Mouse (Mus musculus) lung, postnatal 0 days (tissue): ENCODE measurements around the gene Mfsd1. TPM values are rescaled to one million over a fixed set of nuclear protein-coding genes. Genes with fewer than 3 reads are reported as not detected.

Experiments used
- ATAC-seq: fragments of 200-750 bp; cut with Nextera tagmentation; 2 replicates; pipeline ENCODE4 v1.8.0; 2017; ENCODE audit warnings: moderate library complexity
- DNase-seq: peaks from one replicate; pipeline ENCODE4 v3.0.0-alpha.2; 2016; ENCODE audit warnings: low spot score
- H3K27ac ChIP-seq: fragments of 300-500 bp; sonication (generic); 2 replicates; pipeline ENCODE4 v1.5.1; 2014; ENCODE audit warnings: antibody characterized with exemption, mild to moderate bottlenecking, low read length, mixed read lengths
- H3K27me3 ChIP-seq: fragments of 300-500 bp; sonication (generic); replicated peaks from 2 replicates; pipeline ENCODE4 v1.6.1; 2014; ENCODE audit warnings: low read length, mixed read lengths; ENCODE audit not compliant: insufficient read depth
- H3K36me3 ChIP-seq: fragments of 300-500 bp; sonication (generic); 2 replicates; pipeline ENCODE4 v1.6.1; 2014; ENCODE audit warnings: low read length, mixed read lengths; ENCODE audit not compliant: insufficient read depth
- H3K4me1 ChIP-seq: fragments of 300-500 bp; sonication (generic); 2 replicates; pipeline ENCODE4 v1.6.1; 2014; ENCODE audit warnings: antibody characterized with exemption, low read depth, low read length, mixed read lengths; ENCODE audit not compliant: insufficient read depth
- H3K4me2 ChIP-seq: fragments of 300-500 bp; sonication (generic); replicated peaks from 2 replicates; pipeline ENCODE4 v1.6.1; 2014; ENCODE audit warnings: low read depth, mild to moderate bottlenecking, low read length, moderate library complexity, mixed read lengths
- H3K4me3 ChIP-seq: fragments of 300-500 bp; sonication (generic); 2 replicates; pipeline ENCODE4 v1.5.1; 2014; ENCODE audit warnings: low read depth, low read length
- H3K9ac ChIP-seq: fragments of 300-500 bp; sonication (generic); replicated peaks from 2 replicates; pipeline ENCODE4 v1.6.1; 2014; ENCODE audit warnings: low read depth, mild to moderate bottlenecking
- H3K9me3 ChIP-seq: fragments of 300-500 bp; sonication (generic); 2 replicates; pipeline ENCODE4 v1.6.1; 2016; ENCODE audit warnings: low read length, mixed read lengths
- CTCF ChIP-seq: IDR thresholded peaks from 2 replicates; pipeline ENCODE4 v1.5.1; 2016; ENCODE audit warnings: antibody characterized with exemption, mild to moderate bottlenecking
- EP300 ChIP-seq: IDR thresholded peaks from 2 replicates; pipeline ENCODE4 v1.6.1; 2016; ENCODE audit warnings: antibody characterized with exemption, mild to moderate bottlenecking, control low read depth
- WGBS: fragments of 180-500 bp; shearing (Covaris S2); extraction: QIAGEN DNeasy Blood & Tissue Kit; methylation state at CpG from one replicate; pipeline ENCODE4 v1.1.7; 2014; 5-methylcytosine and 5-hydroxymethylcytosine counted together
- polyA plus RNA-seq: library from polyadenylated mRNA; unstranded; fragments of >200 nt; fragmentation: Nextera tagmentation; extraction: Ambion mirVana; gene quantifications from 2 replicates; pipeline ENCODE4 v1.2.1, GENCODE M21; 2015

Gene Mfsd1
- polyA plus RNA-seq, 1 experiment from 2014 or later = 53.2 TPM

GRCm38 (mm10) chr3:67557200-67557651 lies 25.3 kb upstream of the Mfsd1 start:
- Histone ChIP-seq H3K27ac (no peak overlapping the region), H3K4me2 (peak overlapping the region; percentile 28; the same call in 1 of the 2 replicates), H3K36me3 (no peaks in the 10 kb centered on the region), H3K27me3 (no peaks in the 10 kb centered on the region), H3K4me1 (no peaks in the 10 kb centered on the region), H3K4me3 (no peak overlapping the region), H3K9me3 (no peaks in the 10 kb centered on the region), H3K9ac (no peak overlapping the region)
- TF ChIP-seq CTCF = no peak
- no peak for TF ChIP-seq EP300
- 38% methylated on average over 14 of the region's 14 CpGs for WGBS
- ATAC-seq (peak; percentile 60), DNase-seq (peak; percentile 48)

GRCm38 (mm10) chr3:67557718-67558354 lies 24.7 kb upstream of the Mfsd1 start:
- H3K9me3 ChIP-seq = no peaks in the 10 kb centered on the region
- no peaks in the 10 kb centered on the region for H3K36me3 ChIP-seq
- no peak overlapping the region for H3K4me3 ChIP-seq
- TF ChIP-seq EP300 (no peak), CTCF (no peak)
- H3K27me3 ChIP-seq = no peaks in the 10 kb centered on the region
- H3K4me2 ChIP-seq = peak overlapping the region; percentile 28; the same call in 1 of the 2 replicates
- no peak overlapping the region for H3K9ac ChIP-seq
- no peak overlapping the region for H3K27ac ChIP-seq
- DNase-seq = no peak
- no peaks in the 10 kb centered on the region for H3K4me1 ChIP-seq
- WGBS = 50% methylated on average over 14 of the region's 14 CpGs
- ATAC-seq = no peak

- no peak overlapping the region for H3K4me2 ChIP-seq
- no peaks in the 10 kb centered on the region for H3K27me3 ChIP-seq
- DNase-seq = peak; percentile 44
- 45% methylated on average over 5 of the region's 5 CpGs for WGBS
- no peak overlapping the region for H3K27ac ChIP-seq
- no peak overlapping the region for H3K4me3 ChIP-seq
- no peaks in the 10 kb centered on the region for H3K9me3 ChIP-seq
- no peaks in the 10 kb centered on the region for H3K36me3 ChIP-seq
- H3K4me1 ChIP-seq = no peaks in the 10 kb centered on the region
- TF ChIP-seq EP300 (no peak), CTCF (peak; percentile 64)
- no peak for ATAC-seq
- no peak overlapping the region for H3K9ac ChIP-seq
Observed at GRCm38 (mm10) chr3:67564731-67565357, 17.7 kb upstream of the Mfsd1 start.

GRCm38 (mm10) chr3:67565540-67566227 lies 16.9 kb upstream of the Mfsd1 start:
- DNase-seq = no peak
- Histone ChIP-seq H3K27ac (no peak overlapping the region), H3K4me1 (no peaks in the 10 kb centered on the region), H3K27me3 (no peaks in the 10 kb centered on the region), H3K4me3 (no peak overlapping the region), H3K36me3 (no peaks in the 10 kb centered on the region), H3K4me2 (no peak overlapping the region), H3K9ac (no peak overlapping the region), H3K9me3 (no peaks in the 10 kb centered on the region)
- no peak for ATAC-seq
- TF ChIP-seq CTCF (no peak), EP300 (no peak)
- WGBS = 58% methylated on average over 8 of the region's 8 CpGs

- Histone ChIP-seq H3K4me2 (peak overlapping the region; percentile 25; the same call in 1 of the 2 replicates), H3K9me3 (no peaks in the 10 kb centered on the region), H3K4me1 (no peaks in the 10 kb centered on the region), H3K27me3 (no peaks in the 10 kb centered on the region), H3K4me3 (no peak overlapping the region), H3K36me3 (no peaks in the 10 kb centered on the region), H3K27ac (no peak overlapping the region), H3K9ac (no peak overlapping the region)
- no peak for TF ChIP-seq EP300
- peak; percentile 89 for TF ChIP-seq CTCF
- WGBS = 24% methylated on average over 17 of the region's 17 CpGs
- ATAC-seq = peak; percentile 41
- peak; percentile 77 for DNase-seq
Observed at GRCm38 (mm10) chr3:67568015-67568618, 14.4 kb upstream of the Mfsd1 start.

- Histone ChIP-seq H3K27me3 (no peaks in the 10 kb centered on the region), H3K9ac (no peak overlapping the region), H3K4me2 (no peak overlapping the region), H3K27ac (no peak overlapping the region), H3K9me3 (no peaks in the 10 kb centered on the region), H3K4me1 (no peaks in the 10 kb centered on the region), H3K4me3 (no peak overlapping the region), H3K36me3 (no peaks in the 10 kb centered on the region)
- TF ChIP-seq CTCF = peak; percentile 87
- TF ChIP-seq EP300 = no peak
- ATAC-seq (peak; percentile 44; the same call in 1 of the 2 replicates), DNase-seq (peak; percentile 66)
- 68% methylated on average over 4 of the region's 4 CpGs for WGBS
Observed at GRCm38 (mm10) chr3:67572918-67573317, 9.6 kb upstream of the Mfsd1 start.
